Mouse (Mus musculus) embryonic facial prominence, embryonic 13.5 days (tissue): ENCODE measurements around the gene Fam227b. TPM values are rescaled to one million over a fixed set of nuclear protein-coding genes. Genes with fewer than 3 reads are reported as not detected.

ENCODE experiments used
- ATAC-seq: fragments of 200-750 bp; cut with Nextera tagmentation; 2 replicates; pipeline ENCODE4 v1.8.0; 2017; ENCODE audit warnings: low read depth; ENCODE audit not compliant: insufficient number of reproducible peaks, insufficient read depth, low FRiP score, low TSS enrichment
- H3K27ac ChIP-seq: fragments of 300-500 bp; sonication (generic); 2 replicates; pipeline ENCODE4 v1.5.1; 2015; ENCODE audit warnings: moderate library complexity, mild to moderate bottlenecking, inconsistent platforms
- H3K27me3 ChIP-seq: fragments of 300-500 bp; sonication (generic); 2 replicates; pipeline ENCODE4 v1.6.1; 2015; ENCODE audit warnings: mild to moderate bottlenecking, inconsistent platforms
- H3K36me3 ChIP-seq: fragments of 300-500 bp; sonication (generic); 2 replicates; pipeline ENCODE4 v1.6.1; 2015; ENCODE audit warnings: mild to moderate bottlenecking, inconsistent platforms
- H3K4me1 ChIP-seq: fragments of 300-500 bp; sonication (generic); 2 replicates; pipeline ENCODE4 v1.6.1; 2015; ENCODE audit warnings: inconsistent platforms
- H3K4me2 ChIP-seq: fragments of 300-500 bp; sonication (generic); 2 replicates; pipeline ENCODE4 v1.6.1; 2015; ENCODE audit warnings: moderate library complexity, mild to moderate bottlenecking, inconsistent platforms
- H3K4me3 ChIP-seq: fragments of 300-500 bp; sonication (generic); 2 replicates; pipeline ENCODE4 v1.5.1; 2015; ENCODE audit warnings: mild to moderate bottlenecking, inconsistent platforms
- H3K9ac ChIP-seq: fragments of 300-500 bp; sonication (generic); 2 replicates; pipeline ENCODE4 v1.6.1; 2015; ENCODE audit warnings: mild to moderate bottlenecking, inconsistent platforms
- H3K9me3 ChIP-seq: fragments of 300-500 bp; sonication (generic); 2 replicates; pipeline ENCODE4 v1.6.1; 2016; ENCODE audit warnings: inconsistent platforms
- WGBS: fragments of 180-500 bp; shearing (Covaris S2); methylation state at CpG from one replicate; pipeline ENCODE4 v1.1.7; 2015; ENCODE audit warnings: mixed read lengths; 5-methylcytosine and 5-hydroxymethylcytosine counted together
- polyA plus RNA-seq: library from polyadenylated mRNA; unstranded; fragments of >200 nt; fragmentation: Nextera tagmentation; extraction: Ambion mirVana; gene quantifications from 2 replicates; pipeline ENCODE4 v1.2.1, GENCODE M21; 2015

Gene Fam227b
- polyA plus RNA-seq, 1 experiment from 2014 or later, result not detected

- no peaks in the 10 kb centered on the region for H3K9me3 ChIP-seq
- H3K4me2 ChIP-seq, result no peak overlapping the region
- no peak overlapping the region for H3K4me3 ChIP-seq
- H3K36me3 ChIP-seq, result 0 out of 2 replicates have a peak, but pooled peaks cover 5% of the 10 kb centered on the region
- H3K27me3 ChIP-seq, result no peaks in the 10 kb centered on the region
- 0 out of 2 replicates have a peak overlapping the region, but pooled peaks have one; percentile 48 for H3K27ac ChIP-seq
- no peak overlapping the region for H3K9ac ChIP-seq
- WGBS, result 26% methylated on average over 6 of the region's 6 CpGs
- ATAC-seq, result no peak
- H3K4me1 ChIP-seq, result peaks cover 19% of the 10 kb centered on the region
Measured at GRCm38 (mm10) chr2:125973207-125973606, 178.6 kb downstream of the Fam227b start.

GRCm38 (mm10) chr2:125968811-125969210, 183.0 kb downstream of the Fam227b start:
- no peak for ATAC-seq
- Histone ChIP-seq H3K27me3 (no peaks in the 10 kb centered on the region), H3K36me3 (no peaks in the 10 kb centered on the region), H3K4me1 (peaks cover 11% of the 10 kb centered on the region), H3K4me2 (no peak overlapping the region), H3K9me3 (no peaks in the 10 kb centered on the region), H3K27ac (no peak overlapping the region), H3K4me3 (no peak overlapping the region), H3K9ac (no peak overlapping the region)
- 80% methylated on average over 1 of the region's 1 CpGs for WGBS

DNA sequence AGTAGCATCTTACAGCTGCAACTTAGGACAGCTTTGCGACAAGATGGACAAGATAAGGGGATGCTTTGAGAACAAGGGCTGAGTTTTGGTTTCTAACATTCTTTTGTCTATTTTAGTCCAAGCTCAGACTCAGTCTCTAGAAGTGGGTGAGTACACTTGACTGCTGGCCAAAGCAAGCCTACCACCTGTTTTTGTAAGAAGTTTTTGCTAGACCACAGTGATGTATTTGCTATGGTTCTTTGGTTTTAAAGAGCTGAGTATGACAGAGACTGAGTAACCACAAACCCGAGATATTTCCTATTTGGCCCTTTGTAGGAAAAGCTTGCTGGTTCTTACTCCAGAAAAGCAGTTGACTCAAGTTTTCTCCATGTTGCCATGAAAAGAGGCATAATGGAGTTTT, 203.6 kb downstream of the Fam227b start:
- no peak for ATAC-seq
- Histone ChIP-seq H3K27ac (no peak overlapping the region), H3K36me3 (peaks cover 26% of the 10 kb centered on the region), H3K9me3 (no peaks in the 10 kb centered on the region), H3K27me3 (no peaks in the 10 kb centered on the region), H3K4me2 (no peak overlapping the region), H3K4me3 (no peak overlapping the region), H3K9ac (no peak overlapping the region), H3K4me1 (no peaks in the 10 kb centered on the region)
- 90% methylated on average over 2 of the region's 2 CpGs for WGBS

DNA sequence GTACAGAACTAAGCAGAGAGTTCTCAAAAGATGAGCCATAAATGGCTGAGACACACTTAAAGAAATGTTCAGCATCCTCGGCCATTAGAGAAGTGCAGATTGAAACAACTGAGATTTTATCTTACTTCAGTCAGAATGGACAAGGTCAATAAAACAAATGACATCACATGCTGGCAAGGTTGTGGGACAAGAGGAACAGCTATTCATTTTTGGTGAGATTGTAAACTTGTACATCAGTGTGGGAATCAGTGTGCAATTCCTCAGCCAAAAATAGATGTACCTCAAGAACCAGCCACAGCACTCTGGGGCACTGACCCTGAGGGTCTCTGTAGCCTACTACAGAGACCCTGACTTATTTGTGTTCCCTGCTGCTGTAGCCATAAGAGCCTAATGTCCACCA, 208.5 kb downstream of the Fam227b start:
- WGBS, result 69% methylated on average over 1 of the region's 1 CpGs
- H3K4me3 ChIP-seq, result no peak overlapping the region

DNA sequence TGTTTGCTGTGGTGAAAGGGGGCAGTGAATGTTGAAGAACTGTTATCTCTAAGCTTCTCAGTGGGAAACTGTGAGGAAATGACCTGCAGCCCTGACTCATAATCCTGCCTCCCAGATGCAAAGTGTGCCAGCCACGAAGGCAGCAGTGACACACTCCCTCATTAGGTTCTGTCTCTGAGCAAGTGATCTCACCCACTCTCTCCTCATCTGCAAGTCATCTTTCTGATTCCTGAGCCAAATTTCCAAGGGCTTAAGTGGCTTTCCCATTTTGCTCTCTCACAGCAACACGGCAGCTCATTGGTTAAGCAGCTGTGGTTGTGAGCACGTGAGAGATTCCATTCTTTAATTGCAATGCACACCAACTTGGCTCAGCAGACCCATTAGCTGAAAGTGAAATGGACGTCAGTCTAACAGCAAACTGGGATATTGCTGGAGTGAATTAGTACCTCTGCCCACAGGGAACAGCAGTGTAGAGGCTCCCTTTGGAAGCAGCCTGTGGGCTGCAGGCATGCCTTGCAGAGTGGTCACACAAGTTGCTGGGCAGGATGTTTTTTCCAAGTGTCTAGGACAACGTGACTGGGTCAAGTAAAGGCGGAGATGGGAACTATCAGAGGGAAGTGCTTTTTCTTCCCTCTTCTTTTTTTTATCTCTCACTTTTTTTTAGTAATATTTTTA, 210.6 kb downstream of the Fam227b start:
- H3K4me2 ChIP-seq, result no peak overlapping the region
- no peaks in the 10 kb centered on the region; the same call in 1 of the 2 replicates for H3K36me3 ChIP-seq
- H3K27me3 ChIP-seq, result no peaks in the 10 kb centered on the region
- 65% methylated on average over 6 of the region's 6 CpGs for WGBS
- ATAC-seq, result no peak
- no peak overlapping the region for H3K4me3 ChIP-seq
- no peaks in the 10 kb centered on the region for H3K4me1 ChIP-seq
- H3K9me3 ChIP-seq, result no peaks in the 10 kb centered on the region
- no peak overlapping the region for H3K9ac ChIP-seq
- H3K27ac ChIP-seq, result no peak overlapping the region

More for the DNA sequence above, 208.5 kb downstream of the Fam227b start:
- ATAC-seq, result no peak
- no peak overlapping the region for H3K4me2 ChIP-seq
- no peaks in the 10 kb centered on the region for H3K9me3 ChIP-seq
- H3K36me3 ChIP-seq, result peaks cover 9% of the 10 kb centered on the region; the same call in 1 of the 2 replicates
- no peaks in the 10 kb centered on the region for H3K4me1 ChIP-seq
- H3K9ac ChIP-seq, result no peak overlapping the region
- H3K27me3 ChIP-seq, result no peaks in the 10 kb centered on the region
- no peak overlapping the region for H3K27ac ChIP-seq

DNA sequence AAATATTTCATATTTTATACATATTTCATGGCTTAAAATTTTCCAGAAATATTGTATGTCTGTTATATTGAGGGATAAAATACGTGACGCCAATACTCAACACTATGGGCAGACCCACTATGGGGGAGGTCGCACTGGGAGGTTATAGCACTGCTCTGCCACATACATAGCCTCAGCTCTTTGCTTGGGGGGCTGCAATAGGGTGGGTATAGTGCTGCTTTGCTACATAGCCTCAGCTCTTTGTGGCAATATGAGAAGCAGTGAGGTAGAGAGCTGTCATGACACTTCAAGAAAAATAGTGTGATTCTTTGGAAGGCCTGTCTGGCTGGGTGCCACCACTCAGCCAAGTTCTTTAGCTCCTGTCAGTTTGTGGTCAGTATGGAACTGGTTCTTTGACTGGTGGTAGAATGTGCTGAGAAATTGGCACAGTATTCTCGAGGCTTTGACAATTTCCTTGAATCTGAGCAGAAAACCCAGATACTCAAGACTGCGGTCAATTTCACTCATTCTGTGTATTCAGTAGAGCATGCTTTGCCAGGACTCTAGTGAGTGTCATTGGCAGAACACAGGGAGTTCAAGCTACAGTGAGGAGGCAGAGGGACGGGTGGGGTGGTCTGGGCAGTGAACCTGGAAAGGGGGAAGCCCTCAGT, 212.7 kb downstream of the Fam227b start:
- ATAC-seq, result no peak
- Histone ChIP-seq H3K27ac (no peak overlapping the region; the same call in 1 of the 2 replicates), H3K9ac (no peak overlapping the region), H3K9me3 (no peaks in the 10 kb centered on the region), H3K4me1 (no peaks in the 10 kb centered on the region), H3K4me2 (no peak overlapping the region), H3K36me3 (no peaks in the 10 kb centered on the region; the same call in 1 of the 2 replicates), H3K27me3 (no peaks in the 10 kb centered on the region), H3K4me3 (no peak overlapping the region)
- 72% methylated on average over 6 of the region's 6 CpGs for WGBS

GRCm38 (mm10) chr2:125936396-125936795, 215.4 kb downstream of the Fam227b start:
- no peaks in the 10 kb centered on the region for H3K9me3 ChIP-seq
- H3K36me3 ChIP-seq, result peaks cover 8% of the 10 kb centered on the region; the same call in 1 of the 2 replicates
- H3K4me1 ChIP-seq, result peaks cover 9% of the 10 kb centered on the region
- no peaks in the 10 kb centered on the region for H3K27me3 ChIP-seq
- no peak for ATAC-seq
- 44% methylated on average over 5 of the region's 5 CpGs for whole genome bisulfite sequencing
- H3K9ac ChIP-seq, result no peak overlapping the region
- H3K4me2 ChIP-seq, result no peak overlapping the region
- no peak overlapping the region for H3K27ac ChIP-seq
- no peak overlapping the region for H3K4me3 ChIP-seq

DNA sequence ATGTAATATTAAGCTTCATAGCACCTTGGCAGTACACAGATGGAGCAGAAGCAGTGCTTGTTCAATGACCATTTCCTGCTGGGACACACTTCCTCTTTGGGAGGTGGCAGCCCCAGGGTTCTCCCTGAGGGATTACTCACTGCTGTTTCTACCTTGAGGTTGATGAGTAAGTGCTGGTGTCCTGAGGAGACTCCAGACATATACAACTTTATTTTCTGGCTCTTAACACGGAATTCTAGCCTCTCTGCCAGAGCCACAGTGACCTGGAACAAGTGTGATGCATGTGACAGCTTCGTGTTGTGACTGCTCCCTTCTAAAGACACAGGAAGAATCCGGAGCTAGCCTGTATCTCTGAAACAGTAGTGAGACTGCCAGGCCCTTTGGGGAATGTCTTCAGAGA, 217.8 kb downstream of the Fam227b start:
- H3K9ac ChIP-seq, result no peak overlapping the region
- no peak for ATAC-seq

More for the DNA sequence above, 217.8 kb downstream of the Fam227b start:
- H3K4me2 ChIP-seq, result no peak overlapping the region
- peaks cover 13% of the 10 kb centered on the region for H3K4me1 ChIP-seq
- no peak overlapping the region for H3K4me3 ChIP-seq
- peaks cover 11% of the 10 kb centered on the region; the same call in 1 of the 2 replicates for H3K36me3 ChIP-seq
- 63% methylated on average over 3 of the region's 3 CpGs for WGBS
- H3K27ac ChIP-seq, result no peak overlapping the region
- H3K27me3 ChIP-seq, result no peaks in the 10 kb centered on the region
- H3K9me3 ChIP-seq, result no peaks in the 10 kb centered on the region

Other genes with a start within 250 kb of the Fam227b start
- 7.6 and 10.2 TPM in 2 replicates for gene Fgf7, start 117.3 kb downstream of the Fam227b start, polyA plus RNA-seq
- 28.3 and 33.3 TPM in 2 replicates for gene Dtwd1, start 137 bp upstream of the Fam227b start, polyA plus RNA-seq
- gene Gm17555, start 63.1 kb upstream of the Fam227b start, polyA plus RNA-seq, result not detected in 2 replicates